19 mouse cellular contexts compared by ENCODE assay signal in the genomic region with DNA sequence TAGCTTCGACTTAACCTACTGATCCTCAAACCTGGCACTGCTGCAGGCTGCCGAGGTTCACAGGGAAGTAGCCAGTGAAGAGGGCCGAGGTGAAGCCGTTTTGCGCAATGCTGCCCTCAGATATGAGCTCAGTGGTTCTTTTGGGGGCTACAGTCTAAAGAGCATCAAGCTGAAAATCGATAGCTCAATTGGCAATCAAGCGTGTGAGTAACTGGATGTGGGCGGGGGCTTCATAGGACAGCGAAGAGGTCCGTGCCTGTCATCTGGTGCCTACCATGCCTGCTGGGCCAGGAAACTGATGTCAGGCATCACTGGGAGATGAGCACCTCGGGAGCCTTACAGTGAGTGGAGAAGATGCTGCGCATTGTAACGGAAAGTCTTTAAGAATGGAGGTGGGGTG.
DNase-seq lines count a peak whose midpoint lies in the region; ATAC-seq and TF ChIP-seq lines count a peak whose summit lies in the region.
"Had no signal": no experiment of that assay in that cellular context is flagged by ENCODE, and none has a peak within 500 bp of the region (broad histone marks: within the 10 kb centered on the region; RNA-seq: fewer than 3 reads in every experiment).

No protein-coding gene starts in this region.

- no peak overlapping the region for H3K4me3 ChIP-seq in forebrain, embryonic 12.5 days (replicated peaks)
- no peak overlapping the region for H3K4me3 ChIP-seq in forebrain, postnatal 0 days (ENCODE audit: low read depth, low read length)
- no peak overlapping the region for H3K4me3 ChIP-seq in limb, embryonic 11.5 days (ENCODE audit: low read depth, low read length)
- H3K4me3 ChIP-seq in limb, embryonic 10.5 days = no peak overlapping the region
- H3K4me3 ChIP-seq: heart, adult 2 months; intestine, embryonic 15.5 days; midbrain, embryonic 12.5 days; myocyte had no signal

- WGBS in forebrain, embryonic 12.5 days = 85% methylated on average over 13 of the region's 13 CpGs
- WGBS in forebrain, postnatal 0 days = 84% methylated on average over 13 of the region's 13 CpGs
- WGBS in limb, embryonic 11.5 days = 85% methylated on average over 13 of the region's 13 CpGs
- WGBS in limb, embryonic 10.5 days = 90% methylated on average over 13 of the region's 13 CpGs

- TF ChIP-seq CTCF in forebrain, postnatal 0 days (IDR thresholded peaks at IDR 0.05; ENCODE audit: low read depth) = no peak

- DNase-seq in forebrain, postnatal 0 days = no peak
- DNase-seq in limb, embryonic 11.5 days (ENCODE audit: low spot score) = no peak
- no peak for DNase-seq in limb, embryonic 10.5 days (ENCODE audit: low spot score)
- DNase-seq in retina, embryonic 14.5 days (ENCODE audit: low spot score) = peak; percentile 60
- no peak for DNase-seq in retina, postnatal 1 day
- no peak for DNase-seq in heart, adult 9 months (ENCODE audit: low spot score in 2 of 2)
- DNase-seq: adrenal gland, postnatal 25 days; cerebellum, adult 8-10 months; gastrocnemius, postnatal 25 days; heart, adult 2 months; kidney, adult 8-10 months; kidney, postnatal 14 days; lung, postnatal 4 days; right cerebral cortex, postnatal 25 days had no signal

- no peak overlapping the region for H3K9ac ChIP-seq in forebrain, embryonic 12.5 days
- H3K9ac ChIP-seq in forebrain, postnatal 0 days = no peak overlapping the region
- no peak overlapping the region for H3K9ac ChIP-seq in limb, embryonic 11.5 days (ENCODE audit: low read length)
- H3K9ac ChIP-seq: intestine, embryonic 15.5 days; midbrain, embryonic 12.5 days had no signal

- no peak overlapping the region for H3K4me2 ChIP-seq in forebrain, embryonic 12.5 days
- no peak overlapping the region for H3K4me2 ChIP-seq in forebrain, postnatal 0 days (ENCODE audit: low read depth)
- H3K4me2 ChIP-seq in limb, embryonic 11.5 days (ENCODE audit: low read depth, severe bottlenecking) = no peak overlapping the region
- H3K4me2 ChIP-seq: intestine, embryonic 15.5 days; midbrain, embryonic 12.5 days had no signal

- peak; percentile 57 for ATAC-seq in forebrain, embryonic 12.5 days (ENCODE audit: low FRiP score)
- ATAC-seq in forebrain, postnatal 0 days = no peak
- ATAC-seq in limb, embryonic 11.5 days (ENCODE audit: insufficient number of reproducible peaks, low FRiP score, low TSS enrichment, low read depth) = peak; percentile 17; the same call in 1 of the 2 replicates
- ATAC-seq in megakaryocyte progenitor cell, adult 5-6 weeks (replicated peaks; ENCODE audit: poor library complexity) = peak; percentile 27
- ATAC-seq: intestine, embryonic 15.5 days had no signal

- H3K27ac ChIP-seq in forebrain, embryonic 12.5 days = no peak overlapping the region
- H3K27ac ChIP-seq in forebrain, postnatal 0 days (ENCODE audit: low read depth, low read length) = no peak overlapping the region
- no peak overlapping the region for H3K27ac ChIP-seq in limb, embryonic 11.5 days (replicated peaks; ENCODE audit: low read depth, low read length)
- H3K27ac ChIP-seq in limb, embryonic 10.5 days = no peak overlapping the region
- H3K27ac ChIP-seq: heart, adult 2 months; intestine, embryonic 15.5 days; midbrain, embryonic 12.5 days had no signal

- H3K9me3 ChIP-seq in forebrain, embryonic 12.5 days = peaks cover 7% of the 10 kb centered on the region; the same call in 1 of the 2 replicates
- no peaks in the 10 kb centered on the region for H3K9me3 ChIP-seq in forebrain, postnatal 0 days (ENCODE audit: low read length)
- H3K9me3 ChIP-seq in limb, embryonic 11.5 days (ENCODE audit: control insufficient read depth, low read length) = no peaks in the 10 kb centered on the region
- no peaks in the 10 kb centered on the region for H3K9me3 ChIP-seq in limb, embryonic 10.5 days (replicated peaks)
- H3K9me3 ChIP-seq: intestine, embryonic 15.5 days had no signal

- H3K4me1 ChIP-seq in forebrain, embryonic 12.5 days = peaks cover 16% of the 10 kb centered on the region
- no peaks in the 10 kb centered on the region for H3K4me1 ChIP-seq in forebrain, postnatal 0 days (ENCODE audit: insufficient read depth)
- H3K4me1 ChIP-seq in limb, embryonic 11.5 days (ENCODE audit: control insufficient read depth, insufficient read depth, low read length) = peaks cover 4% of the 10 kb centered on the region
- peaks cover 26% of the 10 kb centered on the region for H3K4me1 ChIP-seq in limb, embryonic 10.5 days
- H3K4me1 ChIP-seq: intestine, embryonic 15.5 days had no signal

- no peaks in the 10 kb centered on the region for H3K27me3 ChIP-seq in forebrain, embryonic 12.5 days
- H3K27me3 ChIP-seq in forebrain, postnatal 0 days (ENCODE audit: insufficient read depth, low read length) = no peaks in the 10 kb centered on the region
- no peaks in the 10 kb centered on the region for H3K27me3 ChIP-seq in limb, embryonic 11.5 days (ENCODE audit: control insufficient read depth, insufficient read depth, low read length)
- H3K27me3 ChIP-seq in limb, embryonic 10.5 days (ENCODE audit: low read depth, poor library complexity, severe bottlenecking) = peaks cover 24% of the 10 kb centered on the region; the same call in 1 of the 2 replicates
- H3K27me3 ChIP-seq: intestine, embryonic 15.5 days; midbrain, embryonic 12.5 days had no signal

- no peaks in the 10 kb centered on the region for H3K36me3 ChIP-seq in forebrain, embryonic 12.5 days (replicated peaks)
- no peaks in the 10 kb centered on the region for H3K36me3 ChIP-seq in forebrain, postnatal 0 days (ENCODE audit: insufficient read depth)
- H3K36me3 ChIP-seq in limb, embryonic 11.5 days (ENCODE audit: control insufficient read depth, insufficient read depth, low read length) = no peaks in the 10 kb centered on the region
- no peaks in the 10 kb centered on the region for H3K36me3 ChIP-seq in limb, embryonic 10.5 days
- H3K36me3 ChIP-seq: intestine, embryonic 15.5 days; midbrain, embryonic 12.5 days had no signal
